Mouse (Mus musculus) hindbrain, embryonic 13.5 days (tissue): ENCODE measurements around the gene Slc7a5. TPM values are rescaled to one million over a fixed set of nuclear protein-coding genes. Genes with fewer than 3 reads are reported as not detected.

Experiments used
- ATAC-seq: fragments of 200-750 bp; cut with Nextera tagmentation; 2 replicates; pipeline ENCODE4 v1.8.0; 2017; ENCODE audit warnings: moderate TSS enrichment; ENCODE audit not compliant: low FRiP score
- H3K27ac ChIP-seq: fragments of 300-500 bp; sonication (generic); 2 replicates; pipeline ENCODE4 v1.5.1; 2015; ENCODE audit warnings: inconsistent platforms, mild to moderate bottlenecking, moderate library complexity
- H3K27me3 ChIP-seq: fragments of 300-500 bp; sonication (generic); 2 replicates; pipeline ENCODE4 v1.6.1; 2015; ENCODE audit warnings: mild to moderate bottlenecking, inconsistent platforms
- H3K36me3 ChIP-seq: fragments of 300-500 bp; sonication (generic); 2 replicates; pipeline ENCODE4 v1.6.1; 2015; ENCODE audit warnings: mild to moderate bottlenecking, inconsistent platforms
- H3K4me1 ChIP-seq: fragments of 300-500 bp; sonication (generic); replicated peaks from 2 replicates; pipeline ENCODE4 v1.6.1; 2015; ENCODE audit warnings: inconsistent platforms
- H3K4me2 ChIP-seq: fragments of 300-500 bp; sonication (generic); 2 replicates; pipeline ENCODE4 v1.6.1; 2015; ENCODE audit warnings: inconsistent platforms, mild to moderate bottlenecking, moderate library complexity
- H3K4me3 ChIP-seq: fragments of 300-500 bp; sonication (generic); 2 replicates; pipeline ENCODE4 v1.5.1; 2015; ENCODE audit warnings: mild to moderate bottlenecking, inconsistent platforms
- H3K9ac ChIP-seq: fragments of 300-500 bp; sonication (generic); 2 replicates; pipeline ENCODE4 v1.6.1; 2015; ENCODE audit warnings: mild to moderate bottlenecking, inconsistent platforms
- H3K9me3 ChIP-seq: fragments of 300-500 bp; sonication (generic); 2 replicates; pipeline ENCODE4 v1.6.1; 2016; ENCODE audit warnings: inconsistent platforms
- whole genome bisulfite sequencing: fragments of 180-500 bp; shearing (Covaris S2); methylation state at CpG from one replicate; pipeline ENCODE4 v1.1.7; 2015; 5-methylcytosine and 5-hydroxymethylcytosine counted together
- polyA plus RNA-seq: library from polyadenylated mRNA; unstranded; fragments of >200 nt; fragmentation: Nextera tagmentation; extraction: Ambion mirVana; gene quantifications from 2 replicates; pipeline ENCODE4 v1.2.1, GENCODE M21; 2015

Slc7a5 gene
- polyA plus RNA-seq, 1 experiment from 2014 or later, result 37.9 TPM

GRCm38 (mm10) chr8:121889317-121889716 lies 18.2 kb downstream of the Slc7a5 start:
- Histone ChIP-seq H3K27ac (no peak overlapping the region), H3K9me3 (no peaks in the 10 kb centered on the region), H3K9ac (no peak overlapping the region), H3K4me1 (no peaks in the 10 kb centered on the region), H3K27me3 (no peaks in the 10 kb centered on the region), H3K36me3 (peaks cover 50% of the 10 kb centered on the region), H3K4me3 (no peak overlapping the region), H3K4me2 (no peak overlapping the region)
- no peak for ATAC-seq
- 100% methylated on average over 1 of the region's 1 CpGs for WGBS

- 83% methylated on average over 1 of the region's 1 CpGs for WGBS
- no peaks in the 10 kb centered on the region for H3K4me1 ChIP-seq
- H3K27me3 ChIP-seq, result no peaks in the 10 kb centered on the region
- no peaks in the 10 kb centered on the region for H3K9me3 ChIP-seq
- no peak overlapping the region for H3K27ac ChIP-seq
- ATAC-seq, result no peak
- H3K36me3 ChIP-seq, result peaks cover 62% of the 10 kb centered on the region
- no peak overlapping the region for H3K9ac ChIP-seq
- H3K4me2 ChIP-seq, result no peak overlapping the region
- no peak overlapping the region for H3K4me3 ChIP-seq
Measured at GRCm38 (mm10) chr8:121887547-121887946, 19.9 kb downstream of the Slc7a5 start.

- peaks cover 74% of the 10 kb centered on the region for H3K36me3 ChIP-seq
- no peak overlapping the region for H3K27ac ChIP-seq
- no peak for ATAC-seq
- 82% methylated on average over 6 of the region's 6 CpGs for WGBS
- H3K9me3 ChIP-seq, result no peaks in the 10 kb centered on the region
- no peak overlapping the region for H3K4me3 ChIP-seq
- no peak overlapping the region for H3K9ac ChIP-seq
- H3K4me2 ChIP-seq, result no peak overlapping the region
- H3K27me3 ChIP-seq, result no peaks in the 10 kb centered on the region
- H3K4me1 ChIP-seq, result no peaks in the 10 kb centered on the region
Measured at GRCm38 (mm10) chr8:121885433-121885832, 22.1 kb downstream of the Slc7a5 start.

GRCm38 (mm10) chr8:121885001-121885400 lies 22.5 kb downstream of the Slc7a5 start:
- WGBS, result 93% methylated on average over 9 of the region's 9 CpGs
- H3K27me3 ChIP-seq, result no peaks in the 10 kb centered on the region
- peaks cover 74% of the 10 kb centered on the region for H3K36me3 ChIP-seq
- no peak overlapping the region for H3K9ac ChIP-seq
- H3K27ac ChIP-seq, result no peak overlapping the region
- ATAC-seq, result no peak
- H3K4me3 ChIP-seq, result no peak overlapping the region
- no peaks in the 10 kb centered on the region for H3K4me1 ChIP-seq
- H3K4me2 ChIP-seq, result no peak overlapping the region
- no peaks in the 10 kb centered on the region for H3K9me3 ChIP-seq

GRCm38 (mm10) chr8:121884181-121884580 lies 23.3 kb downstream of the Slc7a5 start:
- Histone ChIP-seq H3K9ac (no peak overlapping the region), H3K4me3 (no peak overlapping the region), H3K27ac (no peak overlapping the region), H3K4me1 (0 out of 2 replicates have a peak, but pooled peaks cover 6% of the 10 kb centered on the region), H3K27me3 (no peaks in the 10 kb centered on the region), H3K36me3 (peaks cover 74% of the 10 kb centered on the region), H3K9me3 (no peaks in the 10 kb centered on the region), H3K4me2 (no peak overlapping the region)
- WGBS, result 89% methylated on average over 3 of the region's 3 CpGs
- no peak for ATAC-seq

- 84% methylated on average over 5 of the region's 5 CpGs for WGBS
- Histone ChIP-seq H3K27me3 (no peaks in the 10 kb centered on the region), H3K4me3 (no peak overlapping the region), H3K27ac (no peak overlapping the region), H3K9ac (no peak overlapping the region), H3K9me3 (no peaks in the 10 kb centered on the region), H3K36me3 (peaks cover 56% of the 10 kb centered on the region), H3K4me2 (no peak overlapping the region), H3K4me1 (peaks cover 12% of the 10 kb centered on the region; the same call in 1 of the 2 replicates)
- no peak for ATAC-seq
Measured at GRCm38 (mm10) chr8:121881921-121882320, 25.6 kb downstream of the Slc7a5 start.

- no peak for ATAC-seq
- H3K27me3 ChIP-seq, result no peaks in the 10 kb centered on the region
- H3K4me3 ChIP-seq, result no peak overlapping the region
- peaks cover 12% of the 10 kb centered on the region; the same call in 1 of the 2 replicates for H3K4me1 ChIP-seq
- H3K4me2 ChIP-seq, result no peak overlapping the region
- H3K27ac ChIP-seq, result no peak overlapping the region
- 50% methylated on average over 1 of the region's 1 CpGs for WGBS
- peaks cover 45% of the 10 kb centered on the region for H3K36me3 ChIP-seq
- no peaks in the 10 kb centered on the region for H3K9me3 ChIP-seq
- H3K9ac ChIP-seq, result no peak overlapping the region
Measured at GRCm38 (mm10) chr8:121880818-121881217, 26.7 kb downstream of the Slc7a5 start.

- 0 out of 2 replicates have a peak overlapping the region, but pooled peaks have one; percentile 13 for H3K9ac ChIP-seq
- peaks cover 12% of the 10 kb centered on the region; the same call in 1 of the 2 replicates for H3K4me1 ChIP-seq
- ATAC-seq, result no peak
- H3K27me3 ChIP-seq, result no peaks in the 10 kb centered on the region
- no peak overlapping the region for H3K27ac ChIP-seq
- H3K9me3 ChIP-seq, result no peaks in the 10 kb centered on the region
- WGBS, result 83% methylated on average over 3 of the region's 3 CpGs
- peaks cover 33% of the 10 kb centered on the region for H3K36me3 ChIP-seq
- no peak overlapping the region for H3K4me3 ChIP-seq
- H3K4me2 ChIP-seq, result no peak overlapping the region
Measured at GRCm38 (mm10) chr8:121879712-121880111, 27.8 kb downstream of the Slc7a5 start.

- Histone ChIP-seq H3K4me3 (no peak overlapping the region), H3K9ac (no peak overlapping the region), H3K27me3 (no peaks in the 10 kb centered on the region), H3K36me3 (peaks cover 16% of the 10 kb centered on the region), H3K27ac (no peak overlapping the region), H3K4me1 (peaks cover 15% of the 10 kb centered on the region; the same call in 1 of the 2 replicates), H3K4me2 (no peak overlapping the region), H3K9me3 (no peaks in the 10 kb centered on the region)
- no peak for ATAC-seq
- WGBS, result 83% methylated on average over 7 of the region's 7 CpGs
Measured at GRCm38 (mm10) chr8:121877828-121878480, 29.5 kb downstream of the Slc7a5 start.

GRCm38 (mm10) chr8:121877212-121877611 lies 30.3 kb downstream of the Slc7a5 start:
- Histone ChIP-seq H3K27ac (no peak overlapping the region), H3K4me2 (no peak overlapping the region), H3K4me3 (no peak overlapping the region), H3K4me1 (peaks cover 21% of the 10 kb centered on the region), H3K36me3 (peaks cover 8% of the 10 kb centered on the region), H3K9ac (no peak overlapping the region), H3K27me3 (no peaks in the 10 kb centered on the region), H3K9me3 (no peaks in the 10 kb centered on the region)
- 69% methylated on average over 5 of the region's 5 CpGs for WGBS
- no peak for ATAC-seq

- H3K27me3 ChIP-seq, result no peaks in the 10 kb centered on the region
- no peak overlapping the region for H3K27ac ChIP-seq
- no peaks in the 10 kb centered on the region for H3K9me3 ChIP-seq
- no peaks in the 10 kb centered on the region for H3K36me3 ChIP-seq
- H3K4me3 ChIP-seq, result no peak overlapping the region
- WGBS, result 87% methylated on average over 9 of the region's 9 CpGs
- ATAC-seq, result no peak
- H3K4me2 ChIP-seq, result no peak overlapping the region
- H3K4me1 ChIP-seq, result peaks cover 28% of the 10 kb centered on the region
- H3K9ac ChIP-seq, result no peak overlapping the region
Measured at GRCm38 (mm10) chr8:121875517-121875916, 32.0 kb downstream of the Slc7a5 start.

GRCm38 (mm10) chr8:121875045-121875444 lies 32.4 kb downstream of the Slc7a5 start:
- Histone ChIP-seq H3K9ac (0 out of 2 replicates have a peak overlapping the region, but pooled peaks have one; percentile 5), H3K9me3 (no peaks in the 10 kb centered on the region), H3K36me3 (no peaks in the 10 kb centered on the region), H3K4me3 (no peak overlapping the region), H3K4me2 (no peak overlapping the region), H3K27me3 (no peaks in the 10 kb centered on the region), H3K4me1 (peaks cover 28% of the 10 kb centered on the region), H3K27ac (no peak overlapping the region)
- WGBS, result 80% methylated on average over 3 of the region's 3 CpGs
- no peak for ATAC-seq

GRCm38 (mm10) chr8:121874031-121874430 lies 33.5 kb downstream of the Slc7a5 start:
- Histone ChIP-seq H3K9me3 (no peaks in the 10 kb centered on the region), H3K27ac (no peak overlapping the region), H3K4me2 (no peak overlapping the region), H3K4me1 (peaks cover 22% of the 10 kb centered on the region), H3K9ac (no peak overlapping the region; the same call in 1 of the 2 replicates), H3K36me3 (no peaks in the 10 kb centered on the region), H3K4me3 (no peak overlapping the region), H3K27me3 (no peaks in the 10 kb centered on the region)
- 64% methylated on average over 9 of the region's 9 CpGs for WGBS
- no peak for ATAC-seq
